Mouse (Mus musculus): ENCODE results near the gene Hist1h2ad. TPM values are rescaled to one million over a fixed set of nuclear protein-coding genes. Genes with fewer than 3 reads are reported as not detected.
"Not testable (repeated sequence)": the region's sequence is repeated elsewhere in the genome, so short reads cannot be mapped to it uniquely, and the experiment has no call there.

Hist1h2ad gene
- total RNA-seq, 1 experiment from 2014 or later = 293 TPM

- ATAC-seq (replicated peaks; ENCODE audit: low read depth, poor library complexity, severe bottlenecking) = peak; percentile 79
These were observed 12.1 kb upstream of the Hist1h2ad start, which contains the start of gene Hist1h3e for GRCm38 (mm10) chr13:23561883-23562659. TSS of gene Hist1h3e (minus strand) at chr13:23562369.

GRCm38 (mm10) chr13:23562699-23563462, 11.3 kb upstream of the Hist1h2ad start:
- ATAC-seq (replicated peaks; ENCODE audit: low read depth, poor library complexity, severe bottlenecking) = peak; percentile 46

- no peak for ATAC-seq (replicated peaks; ENCODE audit: low read depth, poor library complexity, severe bottlenecking)
These were observed 9.7 kb upstream of the Hist1h2ad start for GRCm38 (mm10) chr13:23564482-23564881.

- not testable (repeated sequence) for ATAC-seq (replicated peaks; ENCODE audit: low read depth, poor library complexity, severe bottlenecking)
These were observed 3.7 kb upstream of the Hist1h2ad start for GRCm38 (mm10) chr13:23570261-23571021.

- ATAC-seq (replicated peaks; ENCODE audit: low read depth, poor library complexity, severe bottlenecking) = peak; percentile 76
These were observed 3.1 kb upstream of the Hist1h2ad start, which contains the start of the genes Hist1h2ae and Hist1h2bg for GRCm38 (mm10) chr13:23571022-23571503. TSS of gene Hist1h2ae (minus strand) at chr13:23571220. TSS of gene Hist1h2bg (plus strand) at chr13:23571396.

- ATAC-seq (replicated peaks; ENCODE audit: low read depth, poor library complexity, severe bottlenecking) = peak; percentile 9; the same call in 1 of the 2 replicates
These were observed 2.5 kb upstream of the Hist1h2ad start for GRCm38 (mm10) chr13:23571504-23572217.

- ATAC-seq (replicated peaks; ENCODE audit: low read depth, poor library complexity, severe bottlenecking) = no peak
These were observed 1.8 kb upstream of the Hist1h2ad start for GRCm38 (mm10) chr13:23572218-23573033.

- ATAC-seq (replicated peaks; ENCODE audit: low read depth, poor library complexity, severe bottlenecking) = not testable (repeated sequence)
These were observed 915 bp upstream of the Hist1h2ad start for GRCm38 (mm10) chr13:23573034-23573897.

GRCm38 (mm10) chr13:23574546-23575170, 477 bp downstream of the Hist1h2ad start:
- not testable (repeated sequence) for ATAC-seq (replicated peaks; ENCODE audit: low read depth, poor library complexity, severe bottlenecking)

GRCm38 (mm10) chr13:23575271-23575851, 1.2 kb downstream of the Hist1h2ad start, which contains the start of gene Hist1h3d:
TSS of gene Hist1h3d (plus strand) at chr13:23575763.
- ATAC-seq (replicated peaks; ENCODE audit: low read depth, poor library complexity, severe bottlenecking) = peak; percentile 42

- ATAC-seq (replicated peaks; ENCODE audit: low read depth, poor library complexity, severe bottlenecking) = not testable (repeated sequence)
These were observed 1.7 kb downstream of the Hist1h2ad start for GRCm38 (mm10) chr13:23575864-23576313.

GRCm38 (mm10) chr13:23576351-23576881, 2.2 kb downstream of the Hist1h2ad start:
- ATAC-seq (replicated peaks; ENCODE audit: low read depth, poor library complexity, severe bottlenecking) = no peak

- ATAC-seq (replicated peaks; ENCODE audit: low read depth, poor library complexity, severe bottlenecking) = no peak
These were observed 2.9 kb downstream of the Hist1h2ad start for GRCm38 (mm10) chr13:23576906-23577639.

GRCm38 (mm10) chr13:23577835-23578234, 3.7 kb downstream of the Hist1h2ad start:
- ATAC-seq (replicated peaks; ENCODE audit: low read depth, poor library complexity, severe bottlenecking) = no peak

GRCm38 (mm10) chr13:23581408-23582218, 7.4 kb downstream of the Hist1h2ad start, which contains the start of gene Hist1h4d:
TSS of gene Hist1h4d (plus strand) at chr13:23581598.
- peak; percentile 70 for ATAC-seq (replicated peaks; ENCODE audit: low read depth, poor library complexity, severe bottlenecking)

All from common myeloid progenitor, adult 5-6 weeks (primary cell).